27 mouse cellular contexts compared by ENCODE assay signal in genomic region chr16:56066113-56066512, GRCm38 (mm10). TPM values are rescaled to one million over a fixed set of nuclear protein-coding genes. Genes with fewer than 3 reads are reported as not detected.
DNase-seq lines count a peak whose midpoint lies in the region; ATAC-seq and TF ChIP-seq lines count a peak whose summit lies in the region.
"Had no signal": no experiment of that assay in that cellular context is flagged by ENCODE, and none has a peak within 500 bp of the region (broad histone marks: within the 10 kb centered on the region; RNA-seq: fewer than 3 reads in every experiment).

No protein-coding gene starts in this region.

- peak overlapping the region; percentile 36; the same call in 1 of the 2 replicates for H3K9ac ChIP-seq in limb, embryonic 13.5 days
- no peak overlapping the region for H3K9ac ChIP-seq in midbrain, embryonic 11.5 days (ENCODE audit: low read length)
- no peak overlapping the region for H3K9ac ChIP-seq in midbrain, embryonic 13.5 days (replicated peaks)
- H3K9ac ChIP-seq in ES-E14 (ENCODE audit: insufficient read depth, low read depth, low read length, poor library complexity, severe bottlenecking), result peak overlapping the region; percentile 12; the same call in 1 of the 2 replicates
- H3K9ac ChIP-seq: embryonic facial prominence, embryonic 13.5 days; embryonic facial prominence, embryonic 15.5 days; forebrain, embryonic 12.5 days had no signal

- no peak overlapping the region for H3K4me3 ChIP-seq in limb, embryonic 13.5 days
- no peak overlapping the region for H3K4me3 ChIP-seq in limb, embryonic 10.5 days
- H3K4me3 ChIP-seq in midbrain, embryonic 11.5 days (ENCODE audit: low read depth, low read length), result no peak overlapping the region
- H3K4me3 ChIP-seq in midbrain, embryonic 13.5 days (replicated peaks), result no peak overlapping the region
- no peak overlapping the region for H3K4me3 ChIP-seq in ES-E14 (ENCODE audit: insufficient read depth in 1 of 2, low read depth in 1 of 2, low read length in 2 of 2, poor library complexity in 1 of 2, severe bottlenecking in 1 of 2)
- no peak overlapping the region for H3K4me3 ChIP-seq in embryonic facial prominence, embryonic 10.5 days
- H3K4me3 ChIP-seq: embryonic facial prominence, embryonic 13.5 days; embryonic facial prominence, embryonic 15.5 days; erythroblast, embryonic 14.5 days; forebrain, embryonic 10.5 days; forebrain, embryonic 12.5 days had no signal

- H3K36me3 ChIP-seq in limb, embryonic 13.5 days, result no peaks in the 10 kb centered on the region
- H3K36me3 ChIP-seq in limb, embryonic 10.5 days, result no peaks in the 10 kb centered on the region
- H3K36me3 ChIP-seq in midbrain, embryonic 11.5 days (ENCODE audit: control insufficient read depth, insufficient read depth, low read length), result no peaks in the 10 kb centered on the region
- no peaks in the 10 kb centered on the region for H3K36me3 ChIP-seq in midbrain, embryonic 13.5 days
- H3K36me3 ChIP-seq in ES-E14 (ENCODE audit: control insufficient read depth, insufficient read depth, low read length, poor library complexity, severe bottlenecking), result no peaks in the 10 kb centered on the region
- no peaks in the 10 kb centered on the region for H3K36me3 ChIP-seq in embryonic facial prominence, embryonic 10.5 days (replicated peaks)
- H3K36me3 ChIP-seq: embryonic facial prominence, embryonic 13.5 days; embryonic facial prominence, embryonic 15.5 days; forebrain, embryonic 10.5 days; forebrain, embryonic 12.5 days had no signal

- no peak for ATAC-seq in limb, embryonic 13.5 days (ENCODE audit: low FRiP score, low read depth)
- no peak for ATAC-seq in midbrain, embryonic 11.5 days (ENCODE audit: low FRiP score)
- no peak for ATAC-seq in midbrain, embryonic 13.5 days
- ATAC-seq: activated CD4-positive, CD25-positive, alpha-beta regulatory T cell, adult 4 months; CD4-positive, CD25-positive, alpha-beta regulatory T cell, adult 4 months; forebrain, embryonic 14.5 days; forebrain, embryonic 16.5 days; Patski had no signal

- H3K4me1 ChIP-seq in limb, embryonic 13.5 days, result no peaks in the 10 kb centered on the region
- no peaks in the 10 kb centered on the region for H3K4me1 ChIP-seq in limb, embryonic 10.5 days
- H3K4me1 ChIP-seq in midbrain, embryonic 11.5 days (ENCODE audit: control insufficient read depth, insufficient read depth, low read length), result no peaks in the 10 kb centered on the region
- no peaks in the 10 kb centered on the region for H3K4me1 ChIP-seq in midbrain, embryonic 13.5 days (replicated peaks)
- H3K4me1 ChIP-seq in ES-E14 (ENCODE audit: control insufficient read depth in 2 of 2, insufficient read depth in 2 of 2, low read length in 2 of 2, poor library complexity in 1 of 2), result peaks cover 0 to 3% of the 10 kb centered on the region in 2 experiments; a peak in 2 of 4 replicates
- no peaks in the 10 kb centered on the region for H3K4me1 ChIP-seq in embryonic facial prominence, embryonic 10.5 days
- H3K4me1 ChIP-seq: embryonic facial prominence, embryonic 13.5 days; embryonic facial prominence, embryonic 15.5 days; forebrain, embryonic 12.5 days had no signal

- no peaks in the 10 kb centered on the region for H3K27me3 ChIP-seq in limb, embryonic 13.5 days
- no peaks in the 10 kb centered on the region for H3K27me3 ChIP-seq in limb, embryonic 10.5 days (ENCODE audit: low read depth, poor library complexity, severe bottlenecking)
- peaks cover 3% of the 10 kb centered on the region; the same call in 1 of the 2 replicates for H3K27me3 ChIP-seq in midbrain, embryonic 11.5 days (ENCODE audit: control insufficient read depth, insufficient read depth, low read length)
- peaks cover 16% of the 10 kb centered on the region for H3K27me3 ChIP-seq in midbrain, embryonic 13.5 days
- no peaks in the 10 kb centered on the region for H3K27me3 ChIP-seq in embryonic facial prominence, embryonic 10.5 days (replicated peaks; ENCODE audit: low read depth, poor library complexity, severe bottlenecking)
- H3K27me3 ChIP-seq: CH12.LX; embryonic facial prominence, embryonic 13.5 days; embryonic facial prominence, embryonic 15.5 days had no signal

- H3K4me2 ChIP-seq in limb, embryonic 13.5 days (replicated peaks), result no peak overlapping the region
- H3K4me2 ChIP-seq in midbrain, embryonic 11.5 days, result no peak overlapping the region
- no peak overlapping the region for H3K4me2 ChIP-seq in midbrain, embryonic 13.5 days (replicated peaks)
- H3K4me2 ChIP-seq: embryonic facial prominence, embryonic 13.5 days; embryonic facial prominence, embryonic 15.5 days; forebrain, embryonic 12.5 days had no signal

- 46% methylated on average over 8 of the region's 8 CpGs for WGBS in limb, embryonic 13.5 days
- 58% methylated on average over 8 of the region's 8 CpGs for WGBS in limb, embryonic 10.5 days
- 35% methylated on average over 8 of the region's 8 CpGs for WGBS in midbrain, embryonic 11.5 days
- WGBS in midbrain, embryonic 13.5 days, result 36% methylated on average over 8 of the region's 8 CpGs
- 42% methylated on average over 8 of the region's 8 CpGs for WGBS in embryonic facial prominence, embryonic 10.5 days

- H3K9me3 ChIP-seq in limb, embryonic 13.5 days, result no peaks in the 10 kb centered on the region
- no peaks in the 10 kb centered on the region for H3K9me3 ChIP-seq in limb, embryonic 10.5 days (replicated peaks)
- H3K9me3 ChIP-seq in midbrain, embryonic 11.5 days (ENCODE audit: control insufficient read depth, low read length), result no peaks in the 10 kb centered on the region
- H3K9me3 ChIP-seq in midbrain, embryonic 13.5 days, result no peaks in the 10 kb centered on the region
- H3K9me3 ChIP-seq in ES-E14 (ENCODE audit: control insufficient read depth, insufficient read depth, low read depth, low read length), result no peaks in the 10 kb centered on the region
- no peaks in the 10 kb centered on the region for H3K9me3 ChIP-seq in embryonic facial prominence, embryonic 10.5 days
- H3K9me3 ChIP-seq: embryonic facial prominence, embryonic 13.5 days; embryonic facial prominence, embryonic 15.5 days; forebrain, embryonic 10.5 days; forebrain, embryonic 12.5 days had no signal

- in situ Hi-C loops in ES-E14 (cut with MboI; ENCODE audit: low sequenced_read_pairs in 2 of 2, unreplicated experiment in 2 of 2), result no loop called here

- no peak for DNase-seq in limb, embryonic 10.5 days (ENCODE audit: low spot score)
- DNase-seq in midbrain, embryonic 11.5 days (ENCODE audit: low spot score, missing footprints), result peak; percentile 31
- DNase-seq in ES-E14 (ENCODE audit: low read depth, low spot score), result no peak
- no peak for DNase-seq in lung, postnatal 4 days
- DNase-seq in embryonic facial prominence, embryonic 10.5 days (ENCODE audit: low spot score), result no peak
- DNase-seq: adrenal gland, adult 8-10 months; adrenal gland, postnatal 14 days; adrenal gland, postnatal 36 days; B cell, adult 2 months; cerebellum, adult 11-12 months; cerebellum, adult 2 months; cerebellum, adult 9-10 months; cerebellum, postnatal 10 days; cerebellum, postnatal 25 days had no signal

- H3K27ac ChIP-seq in limb, embryonic 13.5 days, result no peak overlapping the region
- no peak overlapping the region for H3K27ac ChIP-seq in limb, embryonic 10.5 days
- H3K27ac ChIP-seq in midbrain, embryonic 11.5 days (ENCODE audit: low read depth, low read length), result no peak overlapping the region
- no peak overlapping the region for H3K27ac ChIP-seq in midbrain, embryonic 13.5 days
- peak overlapping the region; percentile 2; the same call in 1 of the 2 replicates for H3K27ac ChIP-seq in ES-E14 (ENCODE audit: insufficient read depth, low read depth, low read length, poor library complexity, severe bottlenecking)
- no peak overlapping the region for H3K27ac ChIP-seq in embryonic facial prominence, embryonic 10.5 days (replicated peaks)
- H3K27ac ChIP-seq: embryonic facial prominence, embryonic 13.5 days; embryonic facial prominence, embryonic 15.5 days; forebrain, embryonic 10.5 days; forebrain, embryonic 12.5 days had no signal

TF ChIP-seq in ES-E14, 5 proteins besides CTCF, POLR2A, EP300 and RAD21:
- TF ChIP-seq ZC3H11A (IDR thresholded peaks at IDR 0.05; ENCODE audit: borderline replicate concordance, low read depth, low read length) (no peak), MAFK (IDR thresholded peaks at IDR 0.05; ENCODE audit: insufficient read depth, low read depth, low read length) (no peak), CHD2 (IDR thresholded peaks at IDR 0.05; ENCODE audit: low read depth, low read length) (no peak), HCFC1 (IDR thresholded peaks at IDR 0.05; ENCODE audit: borderline replicate concordance, insufficient read depth, low read length) (no peak), ZNF384 (IDR thresholded peaks at IDR 0.05; ENCODE audit: low read depth, low read length) (no peak)

RNA-seq across cellular contexts. Expression of gene Senp7, which starts 18.0 kb away (rescaled TPM):
- 46.6 and 47.5 TPM in 2 replicates for polyA plus RNA-seq in limb, embryonic 13.5 days (2015; fragmentation: Nextera tagmentation; extraction: Ambion mirVana)
- polyA plus RNA-seq in limb, embryonic 10.5 days (2016; fragmentation: Nextera tagmentation; extraction: Ambion mirVana), result 22.8 and 31.6 TPM in 2 replicates
- 37.4 and 42.8 TPM in 2 replicates for polyA plus RNA-seq in midbrain, embryonic 11.5 days (2014; fragmentation: Nextera tagmentation; extraction: Ambion mirVana)
- 65.1 and 73.7 TPM in 2 replicates for polyA plus RNA-seq in midbrain, embryonic 13.5 days (2015; fragmentation: Nextera tagmentation; extraction: Ambion mirVana)
- 3.4 and 6.2 TPM in 2 replicates for total RNA-seq in ES-E14 (2012; rRNA removed)
- polyA plus RNA-seq in embryonic facial prominence, embryonic 10.5 days (2016; fragmentation: Nextera tagmentation; extraction: Ambion mirVana), result 30.9 and 35.3 TPM in 2 replicates

RNA-seq across cellular contexts. Expression of gene Trmt10c, which starts 28.5 kb away (rescaled TPM):
- 28.0 and 28.6 TPM in 2 replicates for polyA plus RNA-seq in limb, embryonic 13.5 days (2015; fragmentation: Nextera tagmentation; extraction: Ambion mirVana)
- polyA plus RNA-seq in limb, embryonic 10.5 days (2016; fragmentation: Nextera tagmentation; extraction: Ambion mirVana), result 35.2 and 35.6 TPM in 2 replicates
- 31.3 and 33.3 TPM in 2 replicates for polyA plus RNA-seq in midbrain, embryonic 11.5 days (2014; fragmentation: Nextera tagmentation; extraction: Ambion mirVana)
- 23.2 and 23.8 TPM in 2 replicates for polyA plus RNA-seq in midbrain, embryonic 13.5 days (2015; fragmentation: Nextera tagmentation; extraction: Ambion mirVana)
- total RNA-seq in ES-E14 (2012; rRNA removed), result 15.9 and 21.6 TPM in 2 replicates
- polyA plus RNA-seq in embryonic facial prominence, embryonic 10.5 days (2016; fragmentation: Nextera tagmentation; extraction: Ambion mirVana), result 33.6 TPM in 2 replicates

RNA-seq across cellular contexts. Expression of gene Pcnp, which starts 36.6 kb away (rescaled TPM):
- polyA plus RNA-seq in limb, embryonic 13.5 days (2015; fragmentation: Nextera tagmentation; extraction: Ambion mirVana), result 264 and 269 TPM in 2 replicates
- polyA plus RNA-seq in limb, embryonic 10.5 days (2016; fragmentation: Nextera tagmentation; extraction: Ambion mirVana), result 276 and 293 TPM in 2 replicates
- 384 and 403 TPM in 2 replicates for polyA plus RNA-seq in midbrain, embryonic 11.5 days (2014; fragmentation: Nextera tagmentation; extraction: Ambion mirVana)
- 259 and 279 TPM in 2 replicates for polyA plus RNA-seq in midbrain, embryonic 13.5 days (2015; fragmentation: Nextera tagmentation; extraction: Ambion mirVana)
- total RNA-seq in ES-E14 (2012; rRNA removed), result 52.6 and 58.7 TPM in 2 replicates
- polyA plus RNA-seq in embryonic facial prominence, embryonic 10.5 days (2016; fragmentation: Nextera tagmentation; extraction: Ambion mirVana), result 307 and 319 TPM in 2 replicates

Comparison
In these comparisons a context has a peak if more than half of its experiments do, and no peak if none do; other contexts are left out.
1. H3K9ac ChIP-seq: peak in limb, embryonic 13.5 days (single experiment) and ES-E14 (single experiment); none in midbrain, embryonic 11.5 days (single experiment) and midbrain, embryonic 13.5 days (single experiment).